Mouse (Mus musculus) CH12.LX (cell line): Measurements from ENCODE around the gene Ccl21b.
"Not testable (repeated sequence)": the region's sequence is repeated elsewhere in the genome, so short reads cannot be mapped to it uniquely, and the experiment has no call there.

Source experiments
- CTCF ChIP-seq, 2 experiments: IDR thresholded peaks in 1 of 2; conservative IDR thresholded peaks in 1 of 2; 2 replicates each; pipeline ENCODE4 v1.5.1; 2011 to 2012; ENCODE audit warnings: low read depth in 2 of 2, low read length in 2 of 2, improper control_type of control experiment in 1 of 2, inconsistent platforms in 1 of 2, mild to moderate bottlenecking in 1 of 2, moderate library complexity in 1 of 2
- ELF1 ChIP-seq: IDR thresholded peaks from 2 replicates; pipeline ENCODE4 v1.6.1; 2014; ENCODE audit warnings: low read depth, mild to moderate bottlenecking, inconsistent platforms, low read length, improper control_type of control experiment
- EP300 ChIP-seq: IDR thresholded peaks from 2 replicates; pipeline ENCODE4 v1.6.1; 2011; ENCODE audit warnings: low read length, improper control_type of control experiment
- MAFK ChIP-seq: IDR thresholded peaks from 2 replicates; pipeline ENCODE4 v1.6.1; 2011; ENCODE audit warnings: low read length, improper control_type of control experiment; ENCODE audit not compliant: insufficient replicate concordance
- MAX ChIP-seq: IDR thresholded peaks from 2 replicates; pipeline ENCODE4 v1.6.1; 2011; ENCODE audit warnings: low read length, improper control_type of control experiment
- MEF2A ChIP-seq: IDR thresholded peaks from 2 replicates; pipeline ENCODE4 v1.6.1; 2014; ENCODE audit warnings: low read depth, mild to moderate bottlenecking, inconsistent platforms, low read length, improper control_type of control experiment, borderline replicate concordance
- MXI1 ChIP-seq: IDR thresholded peaks from 2 replicates; pipeline ENCODE4 v1.6.1; 2011; ENCODE audit warnings: mild to moderate bottlenecking, low read depth, low read length, improper control_type of control experiment
- POLR2A ChIP-seq: IDR thresholded peaks from 2 replicates; pipeline ENCODE4 v1.6.1; 2011; ENCODE audit warnings: low read depth, mild to moderate bottlenecking, improper control_type of control experiment, low read length
- RAD21 ChIP-seq: IDR thresholded peaks from 2 replicates; pipeline ENCODE4 v1.6.1; 2011; ENCODE audit warnings: low read depth, mild to moderate bottlenecking, low read length, improper control_type of control experiment, moderate library complexity
- RCOR1 ChIP-seq: conservative IDR thresholded peaks from 2 replicates; pipeline ENCODE4 v1.6.1; 2012; ENCODE audit warnings: low read depth, mild to moderate bottlenecking, inconsistent platforms, low read length, improper control_type of control experiment
- SMC3 ChIP-seq: IDR thresholded peaks from 2 replicates; pipeline ENCODE4 v1.6.1; 2011; ENCODE audit warnings: low read depth, low read length, improper control_type of control experiment
- ZC3H11A ChIP-seq: IDR thresholded peaks from 2 replicates; pipeline ENCODE4 v1.6.1; 2012; ENCODE audit warnings: low read depth, mild to moderate bottlenecking, inconsistent platforms, low read length, improper control_type of control experiment

GRCm38 (mm10) chr4:42240339-42240738, 15.2 kb upstream of the Ccl21b start, which contains the start of gene Gm10600:
- TF ChIP-seq MEF2A; SMC3; CTCF (conservative IDR thresholded peaks at IDR 0.05 in 1 of 2, IDR thresholded peaks at IDR 0.05 in 1 of 2; ENCODE audit: low read depth in 2 of 2, low read length in 2 of 2); EP300; MXI1; MAFK; MAX; ZC3H11A; POLR2A; RCOR1; RAD21; ELF1: not testable (repeated sequence)
